Mouse (Mus musculus) kidney, adult 2 months (tissue): ENCODE measurements at regions not wholly inside any gene's neighbourhood (a gene's known extent, or its start where the extent isn't known, plus 50 kb on each side); places are given as distances from the start of the nearest gene placed in this dataset.

Experiments
- CTCF ChIP-seq: fragments of 200-500 bp; conservative IDR thresholded peaks from 2 replicates; pipeline ENCODE4 v1.5.1; 2011; ENCODE audit warnings: low read depth, mild to moderate bottlenecking, control low read depth, low read length, moderate library complexity, mixed read lengths; ENCODE audit not compliant: insufficient read depth, insufficient read length
- POLR2A ChIP-seq: fragments of 200-500 bp; IDR thresholded peaks from one replicate; pipeline ENCODE4 v1.6.1; 2011; ENCODE audit warnings: low read depth, low read length, control low read depth

GRCm38 (mm10) chr11:28213606-28214005 lies 126.1 kb downstream of the Gm6685 start:
- no peak for TF ChIP-seq CTCF
- TF ChIP-seq POLR2A: no peak
